Mouse (Mus musculus) megakaryocyte, embryonic 14.5 days (primary cell): Measurements from ENCODE around the gene Ntrk3. TPM values are rescaled to one million over a fixed set of nuclear protein-coding genes. Genes with fewer than 3 reads are reported as not detected.
A peak's percentile ranks its signal among the peaks of the same experiment; 100 is the strongest.

Experiments used
- H3K27me3 ChIP-seq: replicated peaks from 2 replicates; pipeline ENCODE3; 2012; ENCODE audit warnings: inconsistent platforms
- H3K36me3 ChIP-seq: replicated peaks from 2 replicates; pipeline ENCODE3; 2012; ENCODE audit warnings: low read length, inconsistent platforms, mixed read lengths
- H3K4me1 ChIP-seq: 2 replicates; pipeline ENCODE4 v1.6.1; 2012; ENCODE audit warnings: inconsistent platforms
- H3K4me3 ChIP-seq: replicated peaks from 2 replicates; pipeline ENCODE3; 2012; ENCODE audit warnings: moderate library complexity, mild to moderate bottlenecking, inconsistent platforms
- H3K9me3 ChIP-seq: 2 replicates; pipeline ENCODE4 v1.6.1; 2012; ENCODE audit warnings: inconsistent platforms
- FLI1 ChIP-seq: IDR thresholded peaks from 2 replicates; pipeline ENCODE4 v1.6.1; 2012; ENCODE audit warnings: low read length, inconsistent platforms, mixed read lengths
- GATA1 ChIP-seq: IDR thresholded peaks from 3 replicates; pipeline ENCODE4 v1.6.1; 2012; ENCODE audit warnings: mixed read lengths, low read length, inconsistent platforms, borderline replicate concordance
- polyA plus RNA-seq: library from polyadenylated mRNA; stranded (reverse); fragments of >175 nt; gene quantifications from 2 replicates; pipeline ENCODE4 v1.2.3, GENCODE M21; 2012; ENCODE audit warnings: low replicate concordance; ENCODE audit not compliant: insufficient read depth

The Ntrk3 gene
- polyA plus RNA-seq, 1 experiment, result not detected

DNA sequence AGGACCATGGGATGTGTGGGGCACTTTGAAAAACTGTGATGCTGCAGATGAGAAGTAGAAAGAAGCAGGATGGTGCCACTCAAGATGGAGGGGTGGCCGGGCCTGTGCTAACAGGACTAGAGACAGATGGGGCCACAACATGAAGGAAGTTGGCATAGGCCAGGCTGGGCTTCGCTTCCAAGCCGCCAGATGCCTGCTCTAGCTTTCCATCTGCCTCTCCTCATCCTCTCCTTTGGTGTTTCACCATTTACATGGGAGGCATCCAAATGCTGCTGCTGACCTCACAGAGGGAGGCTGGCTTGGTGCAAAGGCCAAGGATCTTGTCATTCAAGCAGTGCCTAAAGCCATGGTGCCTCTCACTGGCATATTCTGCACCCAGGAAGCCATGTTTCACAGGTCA lies 347.8 kb downstream of the Ntrk3 start:
- Histone ChIP-seq H3K27me3 (no peaks in the 10 kb centered on the region), H3K4me1 (no peaks in the 10 kb centered on the region), H3K9me3 (peaks cover 24% of the 10 kb centered on the region), H3K4me3 (no peak overlapping the region), H3K36me3 (no peaks in the 10 kb centered on the region)
- TF ChIP-seq GATA1 (no peak), FLI1 (no peak)

DNA sequence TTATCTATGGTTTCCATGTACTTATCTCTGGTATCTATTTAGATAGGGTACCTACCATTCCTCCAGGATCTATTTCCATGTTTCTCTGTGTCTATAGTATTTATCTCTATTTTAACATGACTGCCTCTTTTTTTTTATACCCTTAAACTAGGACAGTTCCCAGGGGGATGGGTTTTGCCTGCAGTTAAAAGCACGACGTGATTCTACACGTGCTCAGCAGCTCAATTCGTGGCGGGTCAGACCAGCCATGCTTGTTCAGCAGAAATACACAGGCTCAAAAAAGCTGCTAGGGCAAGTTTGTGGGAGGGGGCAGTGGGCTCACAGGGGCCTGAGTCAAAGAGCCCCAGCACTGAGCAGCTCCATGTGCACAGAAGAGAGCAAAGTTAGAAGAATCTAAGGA lies 349.7 kb downstream of the Ntrk3 start:
- H3K4me3 ChIP-seq, result no peak overlapping the region
- peaks cover 16% of the 10 kb centered on the region for H3K9me3 ChIP-seq
- H3K4me1 ChIP-seq, result no peaks in the 10 kb centered on the region
- H3K27me3 ChIP-seq, result no peaks in the 10 kb centered on the region
- no peaks in the 10 kb centered on the region for H3K36me3 ChIP-seq
- TF ChIP-seq GATA1 (no peak), FLI1 (no peak)

DNA sequence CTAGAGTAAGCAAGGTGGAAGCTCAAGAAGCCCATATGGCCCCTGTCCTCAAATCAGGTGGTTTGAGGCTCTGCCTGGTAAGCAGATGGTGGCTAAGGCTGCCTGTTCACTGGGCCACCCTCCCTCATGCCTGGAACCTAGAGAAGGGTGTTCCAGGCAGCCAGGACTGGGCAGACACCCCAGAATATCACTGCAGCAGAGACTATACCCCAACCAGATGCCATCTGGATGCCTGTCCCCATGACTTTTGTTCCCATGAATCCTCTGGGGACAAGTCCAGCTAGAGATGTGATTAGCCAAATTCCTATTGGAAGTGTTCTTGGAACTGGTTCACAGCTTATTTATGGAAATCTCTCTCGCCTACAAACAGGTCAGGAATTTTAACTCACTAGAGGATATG lies 351.8 kb downstream of the Ntrk3 start:
- Histone ChIP-seq H3K4me1 (no peaks in the 10 kb centered on the region), H3K27me3 (no peaks in the 10 kb centered on the region), H3K4me3 (no peak overlapping the region), H3K9me3 (peaks cover 7% of the 10 kb centered on the region; the same call in 1 of the 2 replicates), H3K36me3 (no peaks in the 10 kb centered on the region)
- TF ChIP-seq FLI1 (no peak), GATA1 (no peak)

DNA sequence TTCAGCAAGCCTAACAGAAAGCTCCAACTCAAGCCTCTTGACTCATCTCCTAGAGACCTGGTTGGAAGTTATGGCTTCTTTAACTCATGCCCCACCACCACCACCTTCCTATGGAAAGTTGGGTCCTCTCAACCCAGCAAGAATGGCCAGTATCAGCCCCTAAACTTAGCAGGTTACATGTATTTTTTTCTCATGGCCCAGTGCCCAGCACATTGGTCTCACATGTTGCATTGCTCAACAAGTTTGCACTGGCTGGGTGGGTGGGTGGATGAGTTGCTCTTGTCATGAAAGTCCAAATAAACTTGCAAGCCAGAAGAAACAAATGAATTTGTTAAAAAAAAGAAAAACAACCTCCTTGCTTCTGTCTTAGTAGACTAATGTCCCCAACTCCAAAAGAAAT lies 353.7 kb downstream of the Ntrk3 start:
- no peak for TF ChIP-seq FLI1
- TF ChIP-seq GATA1, result no peak
- H3K9me3 ChIP-seq, result no peaks in the 10 kb centered on the region; the same call in 1 of the 2 replicates
- H3K36me3 ChIP-seq, result no peaks in the 10 kb centered on the region
- H3K4me1 ChIP-seq, result no peaks in the 10 kb centered on the region
- H3K4me3 ChIP-seq, result no peak overlapping the region
- H3K27me3 ChIP-seq, result no peaks in the 10 kb centered on the region

DNA sequence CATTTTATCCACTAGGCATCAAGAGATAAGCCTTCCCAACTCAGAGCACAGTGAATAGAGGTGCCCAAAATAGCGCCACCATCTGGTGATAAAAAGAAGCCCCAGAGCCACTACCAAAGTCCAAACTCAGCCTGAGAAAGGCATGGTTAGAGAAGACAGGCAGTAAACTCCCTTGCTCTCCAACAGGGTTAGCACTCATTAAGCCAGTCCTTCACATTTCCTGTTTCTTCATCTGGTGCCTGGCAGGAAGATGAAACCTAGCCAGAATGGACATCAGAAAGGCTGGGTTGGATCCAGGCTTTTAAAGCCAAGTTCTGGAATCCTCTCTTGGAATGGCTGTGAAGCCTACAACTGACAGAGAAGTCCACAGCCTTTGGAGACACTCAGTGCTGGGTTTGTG lies 355.7 kb downstream of the Ntrk3 start:
- Histone ChIP-seq H3K27me3 (no peaks in the 10 kb centered on the region), H3K9me3 (peaks cover 10% of the 10 kb centered on the region; the same call in 1 of the 2 replicates), H3K4me1 (no peaks in the 10 kb centered on the region), H3K4me3 (no peak overlapping the region), H3K36me3 (no peaks in the 10 kb centered on the region)
- TF ChIP-seq GATA1 (no peak), FLI1 (no peak)

DNA sequence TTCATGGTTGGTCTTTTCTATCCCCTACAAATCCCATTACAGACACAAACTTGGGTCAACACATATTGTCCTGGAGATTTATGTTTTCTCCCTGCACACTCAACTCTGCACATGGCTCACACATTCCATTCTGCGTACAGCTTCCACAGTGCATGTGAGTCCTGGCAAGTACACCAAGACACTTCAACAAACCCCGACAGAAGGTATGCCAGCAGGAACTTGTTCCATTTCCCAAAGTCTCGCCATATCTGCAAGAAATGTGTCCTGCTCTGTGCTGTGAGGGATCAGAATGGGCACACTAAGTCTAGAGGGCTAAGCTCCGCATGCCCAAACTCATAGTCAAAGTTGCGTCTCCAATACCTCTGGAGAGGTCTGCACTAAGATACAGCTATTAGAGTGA lies 358.0 kb downstream of the Ntrk3 start:
- H3K27me3 ChIP-seq, result no peaks in the 10 kb centered on the region

DNA sequence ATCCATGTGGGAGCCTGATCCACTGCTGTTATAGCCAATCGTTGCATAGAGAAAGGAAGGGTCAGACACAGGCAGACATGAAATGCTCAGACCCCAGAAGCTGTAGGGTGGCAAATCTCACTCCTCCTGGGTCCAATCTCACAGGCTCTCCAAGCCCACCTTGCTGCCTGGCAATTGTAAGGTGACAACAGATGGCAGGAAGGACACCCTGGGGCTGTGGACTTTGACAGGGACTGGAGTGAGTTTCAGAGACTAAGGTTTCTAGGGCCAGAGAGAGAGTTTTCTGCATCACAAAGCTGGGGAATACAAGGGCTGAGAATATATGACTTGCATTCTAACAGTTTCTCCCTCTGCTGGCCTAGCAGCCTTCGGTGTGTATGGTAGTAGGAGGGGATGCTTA lies 359.5 kb downstream of the Ntrk3 start:
- peaks cover 10% of the 10 kb centered on the region; the same call in 1 of the 2 replicates for H3K9me3 ChIP-seq
- H3K4me3 ChIP-seq, result no peak overlapping the region
- H3K27me3 ChIP-seq, result no peaks in the 10 kb centered on the region
- TF ChIP-seq FLI1 (no peak), GATA1 (no peak)
- H3K36me3 ChIP-seq, result no peaks in the 10 kb centered on the region
- H3K4me1 ChIP-seq, result no peaks in the 10 kb centered on the region

More for the DNA sequence above, 358.0 kb downstream of the Ntrk3 start:
- peaks cover 10% of the 10 kb centered on the region; the same call in 1 of the 2 replicates for H3K9me3 ChIP-seq
- H3K36me3 ChIP-seq, result no peaks in the 10 kb centered on the region
- no peak for TF ChIP-seq FLI1
- TF ChIP-seq GATA1, result no peak
- no peaks in the 10 kb centered on the region for H3K4me1 ChIP-seq
- H3K4me3 ChIP-seq, result no peak overlapping the region

DNA sequence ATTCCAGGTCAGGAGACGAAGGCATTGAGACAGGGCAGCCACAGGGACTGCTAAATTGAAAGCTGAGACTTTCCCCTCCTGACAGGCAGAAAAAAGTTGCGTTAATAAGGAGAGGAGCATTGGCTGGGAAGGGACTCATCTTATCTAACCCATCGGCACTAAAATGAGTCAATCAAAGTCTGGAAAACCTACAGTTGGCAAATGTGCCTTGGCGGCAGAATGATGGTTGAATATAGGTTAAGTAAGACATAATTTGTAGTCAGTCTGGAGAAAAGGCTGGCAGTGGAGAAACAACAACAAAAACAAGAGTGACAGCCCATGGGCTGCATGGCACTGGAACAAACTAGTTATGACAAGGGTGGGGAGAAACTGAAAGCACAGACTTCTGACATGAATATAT lies 360.9 kb downstream of the Ntrk3 start:
- H3K4me1 ChIP-seq, result no peaks in the 10 kb centered on the region
- H3K4me3 ChIP-seq, result no peak overlapping the region
- peaks cover 10% of the 10 kb centered on the region; the same call in 1 of the 2 replicates for H3K9me3 ChIP-seq
- TF ChIP-seq GATA1, result no peak
- TF ChIP-seq FLI1, result no peak
- H3K36me3 ChIP-seq, result no peaks in the 10 kb centered on the region
- H3K27me3 ChIP-seq, result no peaks in the 10 kb centered on the region

DNA sequence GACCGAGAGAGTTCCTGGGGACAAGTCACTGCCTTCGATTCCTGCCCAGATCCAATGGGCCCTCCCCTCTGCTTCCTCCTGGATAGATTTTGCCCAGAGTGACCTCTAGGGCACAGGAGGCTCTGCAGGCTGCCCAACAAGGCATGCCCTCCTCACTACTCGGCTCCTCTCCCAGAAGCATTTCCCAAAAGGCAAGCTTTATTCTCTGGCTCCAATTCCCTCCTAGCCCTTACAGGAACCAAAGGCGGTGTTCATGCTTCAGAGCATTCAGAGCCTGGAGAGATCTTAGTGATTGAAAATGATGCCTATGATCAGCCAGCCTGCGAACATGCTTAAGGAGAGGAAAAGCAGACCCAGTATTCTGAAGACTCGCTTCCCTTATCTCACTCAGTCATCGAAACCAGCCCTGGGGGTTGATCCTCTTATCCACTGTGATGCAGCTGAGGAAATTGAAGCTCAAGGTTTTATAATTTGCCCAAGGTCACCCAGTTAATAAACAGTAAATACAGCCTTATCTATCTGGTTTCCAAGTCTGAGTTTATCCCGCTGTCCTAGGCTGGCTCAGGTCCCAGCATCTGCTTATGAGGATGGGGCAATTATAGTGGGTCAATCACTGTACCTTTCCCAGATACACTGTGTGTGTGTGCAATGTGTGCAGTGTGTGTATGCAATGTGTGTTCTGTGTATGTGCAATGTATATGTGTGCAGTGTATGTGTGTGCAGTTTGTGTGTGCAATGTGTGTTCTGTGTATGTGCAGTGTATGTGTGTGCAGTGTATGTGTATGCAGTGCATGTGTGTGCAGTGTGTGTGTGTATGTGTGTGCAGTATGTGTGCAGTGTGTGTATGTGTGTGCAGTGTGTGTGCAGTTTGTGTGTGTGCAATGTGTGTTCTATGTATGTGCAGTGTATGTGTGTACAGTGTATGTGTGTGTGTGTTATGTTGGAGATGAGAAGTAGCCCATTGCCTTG lies 376.2 kb downstream of the Ntrk3 start:
- peaks cover 3% of the 10 kb centered on the region; the same call in 1 of the 2 replicates for H3K4me1 ChIP-seq
- H3K36me3 ChIP-seq, result no peaks in the 10 kb centered on the region
- TF ChIP-seq FLI1 (no peak), GATA1 (no peak)
- peaks cover 10% of the 10 kb centered on the region for H3K9me3 ChIP-seq
- no peaks in the 10 kb centered on the region for H3K27me3 ChIP-seq
- H3K4me3 ChIP-seq, result peak overlapping the region; percentile 81

DNA sequence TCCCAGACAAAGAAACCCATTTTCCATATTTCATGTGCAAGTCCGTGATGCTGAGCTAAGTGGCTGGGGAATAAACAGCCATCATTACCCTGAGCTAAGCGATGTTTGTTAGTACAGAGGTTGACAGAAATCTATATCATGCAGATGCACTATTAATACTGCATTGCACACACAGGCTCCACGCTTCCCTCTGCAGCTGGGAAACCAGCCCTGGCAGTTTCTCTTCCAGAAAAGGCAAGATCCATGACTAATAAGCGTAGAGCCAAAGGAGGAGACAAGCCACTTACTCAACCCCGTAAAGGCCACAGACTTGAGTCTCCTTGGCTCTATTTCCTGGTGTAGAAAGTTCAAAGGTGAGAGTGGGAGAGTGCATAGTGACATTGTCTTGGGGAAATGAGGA lies 390.3 kb downstream of the Ntrk3 start:
- no peaks in the 10 kb centered on the region for H3K4me1 ChIP-seq
- H3K4me3 ChIP-seq, result no peak overlapping the region
- TF ChIP-seq GATA1 (no peak), FLI1 (no peak)
- no peaks in the 10 kb centered on the region for H3K36me3 ChIP-seq
- H3K27me3 ChIP-seq, result no peaks in the 10 kb centered on the region
- peaks cover 7% of the 10 kb centered on the region; the same call in 1 of the 2 replicates for H3K9me3 ChIP-seq
